Mouse (Mus musculus) retina, postnatal 1 day (tissue): ENCODE measurements around the gene Cep63.

Source experiments
- DNase-seq: peaks from one replicate; pipeline ENCODE4 v3.0.0-alpha.2; 2012

Cep63 gene

DNA sequence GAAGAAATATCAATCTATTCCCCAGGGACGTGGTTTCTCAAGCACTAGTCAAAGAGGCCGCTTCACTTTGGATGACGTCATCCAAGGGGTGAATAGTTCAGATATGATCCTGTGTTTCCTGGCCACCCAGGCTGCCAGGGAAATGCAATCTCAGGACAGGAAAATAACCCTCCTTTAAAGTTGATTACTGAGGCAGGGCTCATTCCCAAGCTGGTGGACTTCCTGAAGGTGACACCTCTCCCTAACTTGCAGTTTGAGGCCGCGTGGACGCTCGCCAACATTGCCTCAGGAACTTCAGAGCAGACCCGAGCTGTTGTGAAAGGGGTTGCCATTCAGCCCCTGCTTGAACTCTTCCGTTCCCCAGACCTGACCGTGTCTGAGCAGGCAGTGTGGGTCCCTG lies 74.6 kb downstream of the Cep63 start:
- DNase-seq, result peak; percentile 53

DNA sequence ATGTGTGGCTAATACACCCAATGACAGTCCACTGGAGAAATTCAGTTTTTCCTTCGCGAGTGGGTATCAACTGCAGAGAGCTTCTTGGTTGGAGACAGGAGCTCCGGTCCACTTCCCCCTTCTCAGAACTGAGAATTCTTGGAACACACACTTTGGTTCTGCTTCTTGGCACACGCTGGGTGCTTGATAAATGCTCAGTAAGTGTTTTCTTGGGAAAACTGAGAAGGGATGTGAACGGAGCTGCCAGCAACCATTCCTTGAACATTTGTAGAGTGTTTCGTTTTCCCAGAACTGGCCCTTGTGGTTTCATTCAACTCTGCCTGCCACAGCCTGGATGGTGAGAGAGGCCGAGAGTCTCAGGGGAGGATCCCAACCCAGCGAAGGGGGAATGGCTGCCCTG lies 77.1 kb downstream of the Cep63 start:
- DNase-seq, result no peak

DNA sequence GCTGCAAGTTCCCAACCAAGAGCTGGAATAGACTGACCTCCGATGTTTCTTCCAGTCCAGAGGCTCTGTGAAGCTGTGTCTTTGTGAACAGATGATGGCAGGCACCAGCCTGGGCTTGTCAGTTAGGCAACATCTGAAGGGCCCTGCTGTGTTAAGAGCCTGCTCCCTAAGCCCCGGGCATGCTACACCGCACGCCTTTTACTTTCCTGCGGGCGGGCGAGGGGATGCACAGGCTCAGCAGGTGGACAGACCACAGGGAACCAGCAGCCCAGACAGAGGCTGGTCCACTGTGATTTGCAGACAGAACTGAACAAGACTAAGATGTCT lies 79.3 kb downstream of the Cep63 start:
- peak; percentile 55 for DNase-seq

DNA sequence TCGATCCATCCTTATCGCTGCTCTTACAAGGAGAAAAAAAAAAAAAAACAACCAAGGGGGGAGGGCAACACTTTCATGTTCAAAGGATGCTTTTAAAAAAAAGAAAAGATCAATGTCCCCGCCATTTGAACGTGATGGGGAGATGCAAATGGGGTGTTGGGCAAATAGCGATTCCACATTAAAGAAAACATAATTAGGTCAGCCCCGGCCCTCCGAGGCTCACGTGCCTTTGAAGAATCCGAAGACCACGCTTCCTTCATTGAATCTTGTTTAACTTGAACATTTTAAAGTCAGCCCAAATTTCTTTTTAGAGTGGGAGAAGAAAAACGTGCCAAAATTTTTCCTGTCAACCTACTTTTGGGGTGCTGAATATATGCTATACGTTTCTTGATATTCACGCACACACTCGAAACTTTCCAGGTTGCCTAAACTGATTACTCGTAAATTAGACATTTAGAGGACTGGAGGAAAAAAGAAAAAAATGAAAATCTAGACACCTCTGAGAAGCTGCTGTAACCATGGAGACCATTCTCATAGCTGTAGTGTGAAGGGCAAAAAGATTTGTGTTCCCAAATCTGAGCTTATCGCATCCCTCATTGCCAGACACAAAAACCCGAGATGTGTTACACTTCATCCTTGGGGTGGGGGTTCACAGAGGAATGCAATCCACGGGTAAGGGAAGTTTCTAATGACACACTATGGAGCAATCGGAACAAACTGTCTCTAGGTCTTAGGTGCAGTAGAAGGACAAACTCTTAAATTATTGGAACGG lies 79.9 kb downstream of the Cep63 start:
- no peak for DNase-seq

DNA sequence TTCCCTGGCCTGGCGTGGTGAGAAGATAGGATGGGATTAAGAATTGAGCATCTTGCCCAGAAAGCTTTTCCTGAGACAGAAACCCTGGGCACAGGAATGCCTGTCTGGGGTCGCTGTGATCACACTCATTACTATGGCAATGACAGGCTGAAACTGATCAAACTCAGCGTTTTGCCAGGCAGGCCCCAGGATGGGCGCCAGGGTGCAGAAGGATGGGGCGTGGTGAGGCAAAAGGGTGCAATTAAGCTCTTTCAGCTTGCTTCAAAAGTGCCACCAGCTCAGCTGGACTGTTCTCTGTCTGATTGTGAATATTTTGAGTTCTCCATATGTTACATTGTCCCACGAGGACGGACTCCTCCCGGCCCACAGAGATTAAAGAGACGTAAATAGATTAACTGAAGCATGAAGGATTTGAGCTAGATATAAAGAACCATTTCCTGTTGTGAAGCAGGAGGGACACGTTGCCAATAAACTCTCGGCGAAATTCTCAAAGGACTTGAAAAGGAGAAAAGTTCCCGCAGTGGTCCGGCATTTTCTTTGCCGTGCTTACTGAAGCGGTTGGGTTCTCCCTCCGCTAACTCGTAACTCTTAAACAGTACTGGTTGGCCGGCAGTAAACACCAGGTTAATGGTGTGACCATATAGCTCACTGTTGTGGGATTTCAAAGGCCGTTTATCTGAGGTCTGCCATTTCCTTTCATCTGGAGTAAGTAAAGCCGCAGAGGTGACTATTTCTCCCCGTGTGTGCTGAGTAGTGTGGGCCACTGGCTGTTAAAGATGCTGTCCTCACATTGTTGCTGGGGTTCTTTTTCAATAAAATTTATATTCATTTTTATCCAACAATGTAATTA lies 80.7 kb downstream of the Cep63 start:
- DNase-seq, result peak; percentile 55

DNA sequence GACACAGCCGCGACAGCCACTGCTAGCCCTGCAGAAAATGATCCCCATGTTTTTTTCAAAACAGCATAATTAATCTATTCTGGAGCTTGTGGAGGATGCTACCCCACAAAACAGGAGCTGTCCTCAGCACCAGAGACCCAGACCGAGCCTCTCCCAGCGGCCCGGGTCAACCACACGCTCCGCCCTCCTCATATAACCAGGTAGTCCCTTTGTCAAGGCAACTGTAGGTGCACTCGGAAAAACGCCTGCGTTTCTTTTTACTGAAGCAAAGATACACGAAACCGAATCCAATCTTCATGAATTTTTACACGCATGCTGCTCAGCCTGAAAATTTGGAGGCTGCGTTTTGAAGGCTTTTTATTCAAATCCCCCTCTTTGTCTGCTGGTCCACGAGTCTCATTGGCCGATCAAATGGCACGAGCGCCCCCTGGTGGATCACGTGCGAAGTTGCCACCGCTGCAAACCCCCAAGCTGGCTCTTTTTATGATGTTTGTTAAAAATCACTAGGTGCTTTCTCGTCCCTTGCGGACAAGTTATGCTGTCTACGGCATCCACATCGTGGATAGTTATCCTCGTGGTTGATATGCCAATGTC lies 81.5 kb downstream of the Cep63 start:
- peak; percentile 91 for DNase-seq

DNA sequence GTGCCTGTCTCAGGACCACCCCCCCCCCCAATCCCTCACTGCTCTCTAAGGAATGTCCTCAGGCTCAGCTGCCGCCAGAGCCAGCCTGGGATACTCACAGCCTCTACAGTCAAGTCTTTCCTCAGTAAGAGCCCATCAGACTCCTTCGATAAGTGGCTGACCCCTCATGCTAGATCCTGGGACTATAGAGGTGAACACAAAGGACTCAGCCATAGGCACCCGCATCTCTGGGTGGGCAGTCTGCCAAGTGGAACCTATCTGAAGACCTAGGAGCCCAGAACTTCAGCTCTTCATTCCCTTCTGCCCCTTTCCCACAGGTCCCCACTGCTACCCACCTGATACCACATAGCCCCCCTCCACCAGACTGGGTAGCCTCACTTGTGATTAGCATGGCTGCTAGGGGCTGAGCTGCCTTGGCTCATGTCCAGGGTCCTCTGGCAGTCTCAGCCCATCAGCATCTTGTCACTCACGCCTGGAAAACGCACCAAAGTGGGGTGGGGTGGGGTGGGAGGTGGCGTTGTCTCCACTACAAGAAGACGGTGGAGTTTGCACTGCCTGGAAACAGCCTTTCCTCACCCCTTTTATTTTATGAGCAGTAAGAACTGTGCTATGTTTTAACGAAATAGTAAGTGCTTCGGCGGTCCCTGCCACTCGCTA lies 82.1 kb downstream of the Cep63 start:
- DNase-seq, result peak; percentile 85

DNA sequence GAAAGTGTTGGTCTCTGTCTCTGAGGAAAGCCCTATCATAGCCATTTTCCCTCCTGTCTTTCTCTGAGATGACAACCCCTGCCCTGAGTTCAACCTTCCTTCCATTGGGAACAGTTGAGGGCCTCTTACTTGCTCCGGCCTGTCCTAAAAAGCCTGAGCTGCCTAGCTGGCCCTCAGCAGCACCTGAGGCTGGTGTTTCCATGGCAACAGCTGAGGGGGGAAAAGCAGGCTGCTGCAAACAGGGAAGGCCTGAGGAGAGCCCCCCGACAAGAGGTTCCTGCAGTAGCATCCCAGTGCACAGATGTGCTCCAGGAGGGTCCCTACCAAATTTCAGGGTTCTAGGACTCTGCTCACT lies 82.6 kb downstream of the Cep63 start:
- DNase-seq, result peak; percentile 39

DNA sequence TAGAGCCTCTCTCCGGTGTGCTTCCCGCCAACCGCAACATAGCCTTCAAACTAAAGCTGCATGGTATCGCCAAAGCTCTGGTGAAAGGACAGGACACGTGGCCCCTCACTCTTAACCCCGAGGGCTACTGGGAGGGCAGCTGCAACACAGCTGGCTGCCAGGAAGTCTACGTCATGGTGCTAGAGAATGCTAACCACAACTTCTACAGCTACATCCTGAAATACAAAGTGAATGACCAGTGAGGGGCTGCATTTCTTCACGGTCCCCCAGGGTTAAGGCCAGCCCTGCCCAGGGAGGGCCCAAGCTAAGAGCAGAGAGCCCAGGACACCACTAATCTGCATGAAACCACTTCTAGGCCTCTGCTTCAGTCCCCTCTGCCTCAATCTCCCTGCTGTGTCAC lies 83.8 kb downstream of the Cep63 start:
- no peak for DNase-seq

DNA sequence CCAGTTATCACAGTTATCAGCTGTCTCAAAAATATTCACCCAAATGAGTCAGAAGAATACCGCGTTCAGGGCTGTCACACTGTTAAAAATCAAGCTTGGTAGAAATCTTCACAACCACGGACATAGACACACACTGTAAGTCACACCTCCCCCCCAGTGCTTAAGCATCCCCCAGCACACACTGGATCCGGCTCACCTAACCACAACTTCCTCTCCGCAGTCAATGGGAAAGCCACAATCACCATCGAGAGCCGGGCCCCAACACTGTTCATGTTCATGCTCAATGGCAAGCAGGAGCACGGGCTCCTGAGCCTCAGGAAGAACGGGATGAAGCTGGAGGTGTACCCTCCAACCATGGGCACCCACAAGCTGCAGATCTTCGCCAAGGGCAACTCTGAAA lies 84.7 kb downstream of the Cep63 start:
- no peak for DNase-seq

DNA sequence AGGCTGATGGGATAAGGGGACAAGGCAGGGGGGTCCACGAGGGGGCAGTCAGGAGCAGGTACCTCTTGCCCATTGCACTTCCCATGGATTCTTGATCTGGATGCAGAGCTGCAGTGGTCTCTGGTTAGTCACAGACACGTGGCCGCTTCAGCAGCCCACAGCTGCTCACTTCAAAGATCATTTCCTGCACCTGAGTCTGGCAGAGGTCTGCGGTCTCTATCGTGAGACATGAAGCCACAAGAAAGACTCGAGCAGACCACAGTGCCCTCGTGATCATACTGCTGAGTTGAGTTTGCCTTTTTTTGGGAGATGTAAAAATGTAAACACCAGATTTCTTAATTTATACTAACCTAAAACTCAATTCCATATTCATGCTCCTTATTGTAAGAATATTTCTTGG lies 86.6 kb downstream of the Cep63 start:
- DNase-seq, result no peak

DNA sequence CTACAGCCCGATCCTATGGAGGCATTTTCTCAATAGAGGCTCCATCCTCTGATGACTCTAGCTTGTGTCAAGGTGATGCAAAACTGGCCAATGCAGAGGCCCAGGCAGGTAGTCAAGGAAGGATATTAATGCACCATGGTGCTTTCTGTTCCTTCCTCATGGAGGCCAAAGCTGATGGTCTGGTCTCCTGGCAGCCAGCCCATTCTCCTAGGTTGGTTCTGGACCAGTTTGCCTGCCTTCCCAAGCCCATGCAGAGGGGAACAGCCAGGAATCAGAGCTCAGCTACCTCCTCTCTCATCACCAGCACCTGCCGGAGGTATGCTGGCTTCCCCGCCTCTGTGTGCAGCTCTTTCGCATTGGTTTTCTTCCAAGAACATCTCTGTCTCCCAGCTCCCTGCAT lies 89.4 kb downstream of the Cep63 start:
- no peak for DNase-seq
